Mouse (Mus musculus) layer of hippocampus, postnatal 14 days (tissue): ENCODE measurements around the gene Acot12. TPM values are rescaled to one million over a fixed set of nuclear protein-coding genes. Genes with fewer than 3 reads are reported as not detected.
A peak's percentile ranks its signal among the peaks of the same experiment; 100 is the strongest.

Experiments
- DNase-seq, 2 experiments: peaks; one replicate each; pipeline ENCODE4 v3.0.0; 2021 to 2022; ENCODE audit warnings: low spot score in 2 of 2, mixed read lengths in 1 of 2
- long read RNA-seq, 2 experiments: library from polyadenylated mRNA; stranded (forward); transcript quantifications; one replicate each; pipeline ENCODE4 v2.0.0; 2021
- total RNA-seq, 2 experiments: library from RNA; stranded (reverse); gene quantifications; 2 replicates each; pipeline ENCODE4 v1.2.3; 2021

The Acot12 gene
- under 1 TPM; 0.23 to 0.55 TPM for total RNA-seq
- long read RNA-seq, experiment 1: 0 reads
- long read RNA-seq, experiment 2: 0 reads

DNA sequence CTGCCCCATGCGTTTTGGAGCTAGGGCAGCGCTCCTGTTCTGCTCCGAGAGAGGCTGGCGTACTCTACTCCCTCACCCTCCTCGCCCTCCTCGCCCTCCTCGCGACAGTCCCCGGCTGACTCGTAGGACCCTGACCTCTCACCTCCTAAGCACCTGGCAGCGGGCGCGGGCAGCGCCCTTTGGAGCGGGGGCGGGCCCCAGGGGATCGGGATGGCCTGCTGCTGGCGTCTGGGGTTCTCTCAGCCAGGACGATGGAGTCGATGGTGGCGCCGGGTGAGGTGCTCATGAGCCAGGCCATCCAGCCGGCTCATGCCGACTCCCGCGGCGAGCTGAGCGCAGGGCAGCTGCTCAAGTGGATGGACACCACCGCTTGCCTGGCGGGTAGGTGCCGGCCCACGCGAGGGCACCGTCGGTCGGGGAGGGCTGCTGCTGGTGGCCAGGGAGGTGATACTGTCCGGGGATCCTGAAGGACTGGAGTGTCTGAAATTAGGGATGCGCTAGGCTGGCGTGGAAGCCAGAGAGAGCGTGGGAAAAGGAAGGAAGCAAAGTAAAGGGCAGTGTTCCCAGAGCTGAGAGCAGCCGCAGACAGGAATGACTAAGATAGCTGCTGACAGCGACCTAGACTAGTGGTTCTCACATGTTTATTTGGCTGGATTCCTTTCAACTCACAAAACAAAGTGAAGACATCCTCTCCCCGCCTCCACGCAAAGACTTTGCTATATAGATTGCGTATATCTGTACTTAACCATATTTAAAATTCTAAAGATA lies at the start of gene Acot12:
Gene Acot12, plus strand, starts transcription at position 233 of the 768 bp plus-strand sequence.
- peak in 1 of 2 experiments; percentile 37 for DNase-seq

DNA sequence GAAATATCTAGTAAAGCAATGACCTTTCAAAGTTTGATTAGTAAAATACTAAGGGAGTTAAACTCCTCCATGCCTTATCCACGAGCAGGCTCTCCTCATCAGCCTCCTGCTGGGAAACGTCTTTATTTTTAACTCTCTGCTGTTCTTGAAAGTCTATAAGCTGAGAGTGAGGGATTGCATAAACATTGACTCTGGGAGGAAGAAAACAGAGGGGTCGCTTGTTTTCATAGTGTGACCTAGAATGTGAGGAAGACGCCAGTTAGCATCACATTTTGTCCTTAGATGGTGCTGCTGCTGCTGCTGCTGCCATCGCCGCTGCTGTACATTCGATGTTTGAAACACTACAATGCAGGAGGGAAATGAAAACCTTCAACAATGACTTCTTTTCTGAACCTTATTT lies 47.7 kb upstream of the Acot12 start:
- no peak for DNase-seq

DNA sequence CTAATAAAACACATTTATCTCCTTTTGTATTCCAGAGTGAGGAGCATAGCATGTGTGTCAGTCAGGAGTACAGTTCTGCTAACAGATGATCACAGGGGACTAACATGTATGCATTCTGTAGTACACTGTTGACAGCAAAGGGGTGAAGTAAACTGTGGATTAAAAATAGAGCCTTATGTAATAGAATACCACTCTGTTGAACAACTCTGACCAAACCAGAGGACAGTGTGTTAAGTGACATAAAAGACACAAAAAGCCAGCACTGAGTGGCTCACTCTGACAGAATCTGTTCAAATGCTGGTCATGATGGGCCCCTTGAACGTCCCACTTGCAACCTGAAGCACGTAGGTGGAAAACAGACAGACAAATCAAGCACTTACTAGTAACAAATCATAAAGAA lies 45.9 kb upstream of the Acot12 start:
- DNase-seq: no peak

DNA sequence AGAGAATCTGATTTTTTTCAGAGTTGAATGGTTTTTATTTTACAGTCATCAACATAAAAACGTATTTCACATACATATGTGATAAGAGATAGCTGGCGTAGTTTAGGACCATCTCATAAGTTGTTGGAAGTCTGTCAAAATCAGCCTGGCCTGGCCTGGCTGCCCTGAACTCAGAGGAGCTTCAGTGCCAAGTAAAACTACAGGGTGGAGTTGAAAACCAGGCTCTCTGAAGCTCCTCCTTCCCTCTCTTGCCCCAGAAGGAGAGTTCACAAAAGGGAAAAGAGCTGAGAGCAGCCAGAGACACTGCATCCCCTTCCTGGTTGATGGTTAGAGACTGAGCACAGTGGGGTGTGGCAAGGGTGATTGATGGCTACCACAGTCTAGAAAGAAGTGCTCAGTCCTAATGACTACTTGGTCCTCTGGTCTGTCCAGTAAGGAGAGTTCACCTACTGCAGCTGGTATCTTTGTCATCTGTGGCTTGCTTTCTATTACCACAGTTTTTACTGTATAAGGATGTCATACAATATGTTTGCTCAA lies 45.1 kb upstream of the Acot12 start:
- no peak for DNase-seq

DNA sequence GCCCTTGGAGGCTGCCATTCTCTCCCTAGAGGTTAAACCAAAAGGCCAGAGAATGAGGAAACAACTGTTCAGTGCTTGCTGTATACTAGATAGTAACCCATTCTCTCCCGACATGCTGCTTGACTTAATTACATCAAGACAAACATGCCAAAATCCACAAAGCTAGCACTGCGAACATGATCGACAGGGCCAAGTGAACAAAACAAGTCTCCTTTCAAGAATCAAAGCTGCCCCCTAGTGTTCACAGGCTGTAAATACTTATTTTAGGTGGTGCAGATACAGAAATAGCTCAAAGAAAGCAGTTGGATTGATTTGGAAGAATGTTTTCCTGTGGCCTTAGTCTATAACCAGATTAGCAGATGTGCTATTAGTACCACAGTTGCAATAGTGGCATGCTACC lies 44.3 kb upstream of the Acot12 start:
- DNase-seq: peak in 1 of 2 experiments; percentile 73

DNA sequence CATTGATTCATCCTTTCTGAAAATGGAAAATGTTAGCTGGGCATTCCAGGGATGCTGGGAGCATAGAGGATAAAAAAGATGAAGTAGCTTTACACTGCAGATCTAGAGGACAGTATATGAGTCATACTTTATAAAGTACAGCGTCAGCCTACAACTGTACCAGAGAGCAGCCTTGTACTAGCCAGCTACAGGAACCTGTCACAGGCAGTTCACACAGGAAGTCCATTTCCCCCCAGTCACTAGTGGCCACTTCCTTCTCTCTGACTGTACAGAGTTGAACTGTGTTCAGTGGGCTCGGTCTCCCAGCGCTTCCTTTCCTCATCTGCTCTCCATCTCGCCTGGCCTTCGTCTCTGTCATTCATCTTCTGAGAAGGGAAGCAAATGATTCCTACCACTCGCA lies 39.0 kb upstream of the Acot12 start:
- DNase-seq: no peak

DNA sequence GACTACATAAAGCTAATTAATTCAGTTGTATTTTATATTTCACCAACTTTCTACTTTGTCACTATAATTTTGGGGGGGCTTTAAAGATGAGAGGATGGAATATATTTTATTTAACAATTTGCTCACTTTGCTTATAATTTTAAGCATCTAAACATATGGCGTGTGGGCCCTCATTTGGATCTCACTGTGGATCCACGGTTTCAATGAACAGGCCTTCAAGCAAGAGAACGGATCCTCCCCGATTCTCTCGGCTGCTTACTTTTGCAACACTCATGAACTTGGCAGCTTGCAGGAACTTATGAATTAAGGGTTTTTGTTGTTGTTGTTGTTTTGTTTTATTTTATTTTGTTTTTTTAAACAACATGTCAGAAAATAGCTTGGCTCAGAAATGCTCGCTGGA lies 21.8 kb upstream of the Acot12 start:
- DNase-seq: peak in 1 of 2 experiments; percentile 26

DNA sequence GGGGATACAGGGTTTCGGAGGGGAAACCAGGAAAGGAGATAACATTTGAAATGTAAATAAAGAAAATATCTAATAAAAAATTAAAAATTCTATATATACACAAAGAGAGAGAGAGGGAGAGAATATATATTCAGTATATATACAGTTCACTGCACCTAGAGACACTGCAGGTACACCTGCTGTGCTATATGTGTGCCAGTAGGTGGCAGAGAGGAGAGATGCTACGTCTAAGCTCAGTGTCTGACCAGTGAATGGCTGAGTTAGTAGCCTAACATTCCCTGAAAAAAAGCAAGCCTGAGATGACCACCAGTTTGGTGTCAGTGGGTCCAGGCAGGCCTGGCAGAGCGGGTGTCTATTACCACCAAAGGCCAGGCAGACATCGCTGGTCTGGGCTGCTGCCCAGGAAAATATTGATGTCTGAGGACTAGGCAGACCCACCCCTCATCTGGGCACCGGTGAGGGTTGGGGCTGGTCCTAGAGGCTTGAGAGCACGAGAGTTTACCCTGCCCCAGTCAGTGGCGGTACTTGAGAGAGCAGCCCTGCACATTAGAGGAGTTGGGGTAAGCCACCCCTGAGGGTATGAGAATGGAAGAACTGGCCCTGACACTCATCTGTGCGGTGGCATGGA lies 18.1 kb upstream of the Acot12 start:
- no peak for DNase-seq

DNA sequence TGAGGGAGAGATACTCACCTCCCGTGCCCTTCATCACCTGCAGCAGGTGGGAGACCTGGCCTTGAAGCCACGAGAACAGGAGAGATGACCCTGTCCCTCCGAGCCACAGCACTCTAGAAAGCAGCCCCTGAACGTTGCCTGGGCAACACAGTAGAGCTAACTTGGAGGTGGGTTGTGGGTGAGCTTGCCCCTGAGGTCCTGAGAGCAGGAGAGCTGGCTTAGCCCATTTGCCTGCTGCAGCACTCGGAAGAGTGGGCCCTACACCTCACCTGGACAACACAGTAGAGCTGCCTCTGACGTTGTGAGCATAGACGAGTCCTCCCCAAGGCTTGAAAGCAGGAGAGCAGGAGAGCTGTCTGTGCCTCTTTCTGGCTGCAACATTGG lies 17.6 kb upstream of the Acot12 start:
- no peak for DNase-seq

DNA sequence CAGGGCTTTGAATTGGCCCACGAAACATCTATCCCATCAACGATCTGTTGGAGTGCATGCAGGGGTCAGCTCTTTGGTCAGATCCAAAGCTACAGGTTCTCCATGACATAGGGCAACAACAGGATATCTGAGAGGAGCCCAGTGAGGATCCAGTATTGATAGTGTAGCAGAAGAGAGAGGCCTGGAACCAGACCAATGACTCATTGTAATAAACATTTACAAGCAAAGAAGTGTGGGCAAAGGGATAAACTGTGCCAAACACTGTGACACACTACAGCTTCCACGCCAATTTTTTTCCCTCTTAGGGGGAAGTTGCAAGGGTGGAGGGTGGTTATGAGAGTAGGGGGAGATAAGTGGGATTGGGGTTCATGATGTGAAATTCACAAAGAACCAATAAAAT lies 17.1 kb upstream of the Acot12 start:
- DNase-seq: no peak

DNA sequence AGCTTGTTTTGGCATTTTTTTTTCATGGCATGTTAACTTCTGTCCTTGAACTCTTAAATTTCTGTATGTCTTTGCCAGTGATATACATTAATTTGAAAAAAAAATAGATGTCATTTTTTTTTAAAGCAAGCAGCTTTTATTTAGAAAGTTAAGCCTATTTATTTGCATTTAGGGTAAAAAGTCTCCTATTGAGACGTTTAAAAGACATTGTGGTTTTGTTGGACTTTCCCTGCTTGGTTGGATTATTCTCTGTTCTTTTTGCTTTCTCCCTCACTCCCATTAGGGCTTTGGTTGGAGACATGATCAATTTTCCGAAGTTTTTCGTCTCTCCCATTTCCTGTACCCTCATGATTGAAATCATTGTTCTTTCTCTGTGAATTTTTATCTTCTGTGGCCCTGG lies 16.2 kb upstream of the Acot12 start:
- DNase-seq: no peak

DNA sequence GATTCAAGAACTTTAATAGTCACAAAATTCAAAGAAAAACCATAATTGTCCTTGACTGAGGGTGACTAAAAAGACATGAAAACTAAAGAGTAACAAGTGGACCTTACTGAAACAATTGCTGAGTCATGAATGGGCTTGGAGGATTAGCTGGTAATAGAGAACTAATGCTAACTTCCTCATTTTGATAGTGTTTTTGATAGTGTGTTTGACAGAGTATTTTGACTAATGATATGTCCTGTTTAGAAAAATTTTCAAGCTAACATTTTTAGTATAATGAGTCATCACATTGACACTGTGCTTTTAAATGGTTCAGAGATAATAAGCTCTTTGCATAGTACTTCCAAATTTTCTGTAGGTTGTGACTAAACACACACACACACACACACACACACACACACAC lies 13.4 kb upstream of the Acot12 start:
- DNase-seq: no peak

DNA sequence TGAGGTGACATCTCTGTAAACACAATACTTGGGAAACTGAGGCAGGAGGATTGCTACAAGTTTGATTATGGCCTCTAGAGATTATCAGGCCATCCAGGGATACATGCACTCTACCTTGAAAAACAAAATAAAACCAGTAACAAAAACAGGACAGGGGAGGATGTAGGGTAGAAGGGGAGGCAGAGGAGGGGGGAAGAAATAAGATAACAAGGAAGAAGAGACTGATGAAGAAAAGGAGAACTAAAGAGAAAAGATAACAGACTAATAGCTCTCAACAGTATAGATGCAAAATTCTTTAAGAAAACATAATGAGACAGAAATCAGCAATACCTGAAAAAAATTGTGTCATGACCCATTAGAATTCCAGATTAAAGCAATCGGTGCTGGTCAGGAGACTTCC lies 4.1 kb upstream of the Acot12 start:
- DNase-seq: no peak

DNA sequence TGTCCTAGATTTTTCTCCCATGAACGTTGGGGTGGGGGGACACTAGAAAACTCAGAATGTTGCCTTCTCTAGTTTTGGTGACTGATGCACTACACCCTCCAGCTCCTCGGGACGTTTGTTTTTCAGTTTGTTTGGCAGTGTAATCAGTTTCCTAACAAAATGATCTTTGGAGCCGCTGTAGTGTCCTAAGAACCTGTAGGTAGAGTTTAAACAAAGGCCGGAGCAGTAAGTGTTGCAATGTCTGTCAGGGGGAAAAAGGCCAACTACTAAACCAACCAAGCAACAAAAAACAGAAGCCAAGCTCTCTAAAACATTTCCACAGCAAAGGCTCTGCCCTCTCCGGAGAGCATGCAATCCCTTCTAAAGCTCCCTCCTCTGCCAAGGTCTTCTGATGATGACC lies 461 bp upstream of the Acot12 start:
- DNase-seq: no peak

DNA sequence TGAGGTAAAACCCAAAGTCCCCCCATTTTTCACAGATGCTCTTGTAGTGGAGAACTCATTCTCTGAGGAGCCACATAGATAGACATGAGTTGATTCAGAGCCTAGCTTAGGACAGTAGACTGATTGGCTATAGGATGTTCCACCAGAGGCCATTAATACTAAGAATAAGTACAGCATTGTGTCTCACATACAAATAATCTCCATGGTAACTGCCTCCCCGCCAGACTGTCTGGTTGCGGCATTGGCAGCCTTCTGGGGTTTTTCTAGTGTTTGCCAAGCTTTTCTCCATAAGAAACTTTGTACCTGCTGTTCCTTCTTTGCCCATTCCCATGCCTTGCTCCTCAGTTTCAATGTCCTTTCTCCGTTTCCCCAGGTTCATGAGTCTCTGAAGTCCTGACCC lies 1.9 kb downstream of the Acot12 start:
- peak in 1 of 2 experiments; percentile 26 for DNase-seq

DNA sequence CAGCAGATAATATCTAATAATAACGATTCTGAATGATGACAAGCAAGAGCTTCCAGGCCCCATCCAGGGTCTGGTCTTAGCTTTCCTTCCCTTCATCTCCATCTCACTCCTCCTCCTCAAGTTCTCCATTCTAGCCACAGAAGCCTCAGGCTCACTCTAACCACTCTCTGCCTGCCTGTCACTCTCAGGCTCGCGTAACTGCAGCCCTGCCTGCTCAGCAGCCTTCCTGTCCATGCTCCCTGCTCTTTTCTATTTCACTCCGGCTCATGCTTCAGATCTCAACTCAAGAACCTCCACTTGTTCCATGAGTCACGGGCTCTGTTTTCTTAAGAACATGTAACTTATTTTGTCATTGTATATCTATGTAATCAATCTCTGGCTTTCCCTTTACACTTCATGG lies 5.2 kb downstream of the Acot12 start:
- no peak for DNase-seq

DNA sequence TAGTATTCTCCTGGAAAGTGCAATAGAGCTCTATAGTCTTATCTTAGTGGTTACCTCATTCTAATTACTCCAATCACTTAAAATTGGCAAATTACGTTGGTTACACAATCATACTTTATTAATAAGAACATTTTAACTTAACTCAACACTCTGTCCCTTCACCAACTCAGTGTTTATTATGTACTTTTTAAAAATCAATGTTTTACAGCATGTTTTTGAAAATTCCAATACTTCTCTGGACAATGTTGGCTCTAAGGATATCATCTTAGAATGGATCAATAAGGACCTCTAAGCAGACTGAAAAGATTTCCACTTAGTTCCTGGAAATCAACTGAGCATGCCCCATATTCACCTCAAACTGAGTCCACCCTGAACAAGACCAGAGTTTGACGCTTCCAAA lies 7.1 kb downstream of the Acot12 start:
- no peak for DNase-seq

DNA sequence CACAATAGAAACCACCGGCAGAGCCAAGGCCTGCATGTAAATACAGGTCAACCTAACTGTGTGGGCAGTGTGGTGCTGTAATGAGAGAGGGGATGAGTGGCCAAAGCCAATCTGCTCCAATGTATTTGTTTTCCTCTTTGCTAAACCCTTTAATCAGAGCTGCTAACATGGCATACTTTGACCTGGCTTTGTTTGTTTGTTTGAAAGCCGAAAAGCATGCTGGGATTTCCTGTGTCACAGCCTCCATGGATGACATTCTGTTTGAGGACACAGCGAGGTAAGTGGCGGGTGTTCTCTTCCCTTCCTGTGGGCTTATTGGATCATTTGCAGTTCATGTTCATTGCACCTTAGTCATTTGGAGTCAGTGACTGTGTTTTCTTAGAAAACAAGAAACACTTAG lies 8.7 kb downstream of the Acot12 start:
- DNase-seq: no peak

DNA sequence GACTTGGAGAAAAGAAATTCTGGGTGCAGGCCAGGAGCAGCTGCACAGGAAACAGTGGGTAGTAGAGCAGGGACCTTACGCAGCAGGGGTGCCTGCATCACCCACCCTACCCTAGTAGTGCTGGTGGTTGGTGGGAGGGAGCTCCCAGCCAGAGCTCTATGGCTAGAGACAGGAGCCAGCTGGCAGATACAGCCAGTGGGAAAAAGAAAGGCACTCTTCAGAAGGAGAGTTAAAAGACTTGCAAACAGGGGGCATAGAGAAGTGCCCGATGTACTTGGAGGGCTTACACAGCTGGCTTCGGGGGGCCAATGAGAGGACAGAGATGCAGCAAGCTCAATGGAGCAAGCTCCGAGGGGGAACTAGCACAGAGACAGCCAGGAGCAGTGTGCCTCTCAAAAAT lies 12.4 kb downstream of the Acot12 start:
- no peak for DNase-seq

DNA sequence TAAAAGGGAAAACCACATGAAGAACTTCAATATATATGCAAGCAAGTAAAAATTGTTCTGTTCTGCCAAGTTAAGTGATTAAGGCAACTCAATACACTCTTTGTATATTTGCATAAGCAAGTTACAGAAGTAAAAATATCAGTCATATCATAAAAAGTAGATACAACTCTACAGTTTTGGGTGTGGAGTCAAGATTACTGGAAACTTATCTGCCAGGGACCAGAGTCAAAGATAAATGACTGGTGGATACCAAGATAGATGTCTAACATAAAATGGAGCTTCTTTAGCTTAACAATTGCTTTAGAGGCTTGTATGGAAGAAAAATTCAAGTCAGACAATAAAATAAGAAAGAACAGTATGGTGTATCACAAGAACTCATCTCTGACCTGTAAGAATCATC lies 13.4 kb downstream of the Acot12 start:
- no peak for DNase-seq

DNA sequence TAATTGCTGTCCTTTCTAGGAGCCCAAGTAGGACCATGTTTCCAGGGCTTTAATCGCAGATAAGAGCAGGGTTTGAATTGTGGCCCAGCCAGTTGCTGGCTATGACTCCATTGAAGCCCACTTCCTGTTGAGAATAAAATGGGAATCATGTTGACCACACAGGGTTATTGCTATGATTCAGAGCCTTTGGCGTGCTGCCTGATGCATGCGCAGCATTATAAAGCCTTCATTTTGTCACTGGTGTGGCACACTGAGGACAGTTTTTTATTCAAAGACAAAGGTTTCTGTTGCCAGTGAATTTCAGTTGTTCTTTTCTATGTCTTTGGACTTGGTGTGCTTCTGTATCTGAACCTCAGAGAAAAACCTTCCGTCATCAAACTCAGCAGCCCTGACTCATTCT lies 14.9 kb downstream of the Acot12 start:
- no peak for DNase-seq

DNA sequence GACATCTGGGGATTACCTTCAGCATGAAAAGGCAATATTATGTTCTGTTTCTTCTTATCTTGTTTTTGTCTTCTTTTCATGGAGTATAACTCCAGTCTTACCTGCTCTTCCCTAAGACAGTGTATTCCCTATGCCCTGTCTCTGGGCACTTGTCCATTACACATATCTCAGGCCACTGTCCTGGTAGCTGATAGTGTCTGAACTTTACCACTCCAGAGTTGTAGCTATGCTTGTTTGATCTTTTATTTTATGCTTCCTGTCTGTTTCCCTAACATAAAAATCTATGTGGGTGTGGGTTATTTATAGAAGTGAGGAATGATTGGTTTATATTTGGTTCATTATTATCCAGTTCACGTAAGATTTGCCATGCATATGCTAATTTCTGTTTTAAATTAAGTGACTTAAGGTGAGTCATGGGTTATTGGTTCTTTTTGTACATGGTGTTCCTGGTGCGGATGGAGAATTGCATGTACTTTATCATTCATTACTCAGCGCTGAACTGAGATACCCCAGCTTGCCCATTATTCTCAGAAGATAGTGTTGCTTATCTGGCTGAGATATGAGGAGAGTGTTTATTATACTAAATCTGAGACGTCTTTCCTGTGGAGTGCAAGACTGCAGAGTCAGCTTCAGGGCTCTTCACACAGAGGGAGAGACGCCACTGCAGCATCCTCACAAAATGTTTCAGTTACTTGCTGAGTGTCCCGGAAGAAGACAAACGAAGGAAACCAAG lies 17.2 kb downstream of the Acot12 start:
- DNase-seq: no peak
